Mouse (Mus musculus): ENCODE measurements around the gene Bmper.

DNA sequence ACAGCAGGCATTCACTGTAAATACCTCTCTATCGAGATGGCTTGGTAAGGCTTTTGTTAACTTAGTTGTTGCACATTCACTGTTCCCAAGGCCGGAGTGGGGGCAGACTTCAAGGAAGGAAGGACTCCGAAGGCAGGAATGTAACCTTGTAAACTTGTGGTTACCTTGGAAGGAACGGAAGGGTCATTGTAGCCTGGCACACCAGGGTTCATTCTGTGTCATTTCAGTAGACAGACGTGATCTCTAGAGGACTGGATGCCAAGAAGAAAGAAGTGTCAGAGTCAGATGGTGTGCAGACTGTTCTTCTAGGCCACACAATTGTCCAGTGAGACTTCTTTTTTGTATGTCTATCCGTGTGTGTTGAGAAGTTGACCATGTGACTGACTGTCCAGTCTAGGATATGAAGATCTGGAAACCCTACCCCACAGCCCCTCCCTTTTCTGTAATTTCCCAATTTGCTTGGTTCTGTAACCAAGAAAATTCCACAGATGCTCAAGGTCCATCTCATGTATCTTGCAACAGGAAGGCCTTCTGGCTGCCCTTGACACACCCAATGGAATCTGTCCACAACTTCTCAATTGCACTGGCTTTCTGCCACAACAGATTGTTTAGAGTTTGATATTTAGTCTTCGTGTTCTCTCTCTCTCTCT is 242.2 kb downstream of the Bmper start:
- no peak for TF ChIP-seq CTCF (IDR thresholded peaks at IDR 0.05; ENCODE audit: low read depth)
- TF ChIP-seq EP300 (IDR thresholded peaks at IDR 0.05; ENCODE audit: low read depth): no peak
